Mouse (Mus musculus) megakaryocyte, embryonic 14.5 days (primary cell): ENCODE measurements around the gene 3830406C13Rik. TPM values are rescaled to one million over a fixed set of nuclear protein-coding genes. Genes with fewer than 3 reads are reported as not detected.

Source experiments
- H3K27me3 ChIP-seq: replicated peaks from 2 replicates; pipeline ENCODE3; 2012; ENCODE audit warnings: inconsistent platforms
- H3K36me3 ChIP-seq: replicated peaks from 2 replicates; pipeline ENCODE3; 2012; ENCODE audit warnings: low read length, inconsistent platforms, mixed read lengths
- H3K4me1 ChIP-seq: 2 replicates; pipeline ENCODE4 v1.6.1; 2012; ENCODE audit warnings: inconsistent platforms
- H3K4me3 ChIP-seq: replicated peaks from 2 replicates; pipeline ENCODE3; 2012; ENCODE audit warnings: moderate library complexity, mild to moderate bottlenecking, inconsistent platforms
- H3K9me3 ChIP-seq: 2 replicates; pipeline ENCODE4 v1.6.1; 2012; ENCODE audit warnings: inconsistent platforms
- FLI1 ChIP-seq: IDR thresholded peaks from 2 replicates; pipeline ENCODE4 v1.6.1; 2012; ENCODE audit warnings: low read length, inconsistent platforms, mixed read lengths
- GATA1 ChIP-seq: IDR thresholded peaks from 3 replicates; pipeline ENCODE4 v1.6.1; 2012; ENCODE audit warnings: mixed read lengths, low read length, inconsistent platforms, borderline replicate concordance
- polyA plus RNA-seq: library from polyadenylated mRNA; stranded (reverse); fragments of >175 nt; gene quantifications from 2 replicates; pipeline ENCODE4 v1.2.3, GENCODE M21; 2012; ENCODE audit warnings: low replicate concordance; ENCODE audit not compliant: insufficient read depth

3830406C13Rik gene
- polyA plus RNA-seq, 1 experiment, result 5.6 TPM

GRCm38 (mm10) chr14:12303106-12303505 lies 19.1 kb downstream of the 3830406C13Rik start:
- Histone ChIP-seq H3K4me1 (peaks cover 8% of the 10 kb centered on the region), H3K4me3 (no peak overlapping the region), H3K27me3 (no peaks in the 10 kb centered on the region), H3K36me3 (peaks cover 74% of the 10 kb centered on the region), H3K9me3 (no peaks in the 10 kb centered on the region)
- no peak for TF ChIP-seq GATA1
- no peak for TF ChIP-seq FLI1

GRCm38 (mm10) chr14:12333622-12334021 lies 49.6 kb downstream of the 3830406C13Rik start:
- Histone ChIP-seq H3K9me3 (peaks cover 3% of the 10 kb centered on the region; the same call in 1 of the 2 replicates), H3K36me3 (no peaks in the 10 kb centered on the region), H3K27me3 (peaks cover 40% of the 10 kb centered on the region), H3K4me1 (no peaks in the 10 kb centered on the region), H3K4me3 (no peak overlapping the region)
- no peak for TF ChIP-seq GATA1
- TF ChIP-seq FLI1, result no peak

- TF ChIP-seq FLI1, result no peak
- no peak for TF ChIP-seq GATA1
- Histone ChIP-seq H3K4me3 (no peak overlapping the region), H3K27me3 (peaks cover 51% of the 10 kb centered on the region), H3K36me3 (no peaks in the 10 kb centered on the region), H3K4me1 (no peaks in the 10 kb centered on the region), H3K9me3 (peaks cover 3% of the 10 kb centered on the region; the same call in 1 of the 2 replicates)
Observed at GRCm38 (mm10) chr14:12334925-12335324, 51.0 kb downstream of the 3830406C13Rik start.

- Histone ChIP-seq H3K4me1 (peaks cover 12% of the 10 kb centered on the region), H3K36me3 (no peaks in the 10 kb centered on the region), H3K4me3 (no peak overlapping the region), H3K9me3 (peaks cover 3% of the 10 kb centered on the region; the same call in 1 of the 2 replicates), H3K27me3 (peaks cover 76% of the 10 kb centered on the region)
- TF ChIP-seq GATA1 (no peak), FLI1 (no peak)
Observed at GRCm38 (mm10) chr14:12337421-12337997, 53.5 kb downstream of the 3830406C13Rik start.

DNA sequence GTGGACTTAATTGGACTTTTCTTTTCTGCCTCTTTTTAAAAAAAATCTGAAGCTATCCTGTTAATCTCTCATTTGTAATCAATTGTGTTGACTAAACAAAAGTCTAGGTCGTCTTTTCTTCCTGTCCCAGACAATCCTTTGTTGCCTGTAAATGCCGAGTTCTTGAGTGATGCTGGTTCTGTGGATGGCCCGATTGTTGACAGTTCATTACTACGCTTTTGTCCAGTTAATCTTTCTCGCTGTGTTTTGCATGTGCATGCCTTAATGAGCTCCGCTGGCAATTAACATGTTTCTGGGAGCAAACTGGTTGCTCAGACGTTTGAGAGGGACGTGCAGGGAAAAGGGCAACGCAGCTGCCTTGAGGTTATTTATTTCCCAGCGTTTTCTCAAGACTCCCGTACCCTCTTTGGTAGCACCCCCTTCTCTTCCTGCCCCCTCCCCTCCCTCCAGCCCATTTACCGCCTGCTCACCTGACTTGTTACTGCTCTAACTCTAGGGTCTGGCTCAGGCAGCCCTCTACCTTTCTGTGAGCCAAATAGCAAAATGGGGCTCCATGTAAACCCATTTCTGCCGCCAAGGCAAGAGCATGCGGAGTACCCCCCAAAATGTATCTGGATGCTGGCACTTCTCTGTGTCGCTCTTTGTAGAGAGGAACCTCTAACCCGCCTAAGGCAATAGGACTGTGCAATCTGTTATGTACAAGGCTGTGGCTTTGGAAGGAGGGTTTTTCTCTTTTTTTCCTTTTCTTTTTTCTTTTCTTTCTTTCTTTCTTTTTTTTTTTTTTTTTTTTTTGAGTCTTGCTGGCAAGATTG lies 54.2 kb downstream of the 3830406C13Rik start:
- Histone ChIP-seq H3K36me3 (no peaks in the 10 kb centered on the region), H3K4me3 (no peak overlapping the region), H3K9me3 (peaks cover 3% of the 10 kb centered on the region; the same call in 1 of the 2 replicates), H3K4me1 (peaks cover 12% of the 10 kb centered on the region), H3K27me3 (peaks cover 83% of the 10 kb centered on the region)
- TF ChIP-seq GATA1, result no peak
- TF ChIP-seq FLI1, result no peak

GRCm38 (mm10) chr14:12338811-12339565 lies 55.0 kb downstream of the 3830406C13Rik start:
- Histone ChIP-seq H3K9me3 (peaks cover 3% of the 10 kb centered on the region; the same call in 1 of the 2 replicates), H3K4me1 (peaks cover 12% of the 10 kb centered on the region), H3K36me3 (no peaks in the 10 kb centered on the region), H3K27me3 (peaks cover 90% of the 10 kb centered on the region), H3K4me3 (no peak overlapping the region)
- TF ChIP-seq FLI1 (no peak), GATA1 (no peak)

DNA sequence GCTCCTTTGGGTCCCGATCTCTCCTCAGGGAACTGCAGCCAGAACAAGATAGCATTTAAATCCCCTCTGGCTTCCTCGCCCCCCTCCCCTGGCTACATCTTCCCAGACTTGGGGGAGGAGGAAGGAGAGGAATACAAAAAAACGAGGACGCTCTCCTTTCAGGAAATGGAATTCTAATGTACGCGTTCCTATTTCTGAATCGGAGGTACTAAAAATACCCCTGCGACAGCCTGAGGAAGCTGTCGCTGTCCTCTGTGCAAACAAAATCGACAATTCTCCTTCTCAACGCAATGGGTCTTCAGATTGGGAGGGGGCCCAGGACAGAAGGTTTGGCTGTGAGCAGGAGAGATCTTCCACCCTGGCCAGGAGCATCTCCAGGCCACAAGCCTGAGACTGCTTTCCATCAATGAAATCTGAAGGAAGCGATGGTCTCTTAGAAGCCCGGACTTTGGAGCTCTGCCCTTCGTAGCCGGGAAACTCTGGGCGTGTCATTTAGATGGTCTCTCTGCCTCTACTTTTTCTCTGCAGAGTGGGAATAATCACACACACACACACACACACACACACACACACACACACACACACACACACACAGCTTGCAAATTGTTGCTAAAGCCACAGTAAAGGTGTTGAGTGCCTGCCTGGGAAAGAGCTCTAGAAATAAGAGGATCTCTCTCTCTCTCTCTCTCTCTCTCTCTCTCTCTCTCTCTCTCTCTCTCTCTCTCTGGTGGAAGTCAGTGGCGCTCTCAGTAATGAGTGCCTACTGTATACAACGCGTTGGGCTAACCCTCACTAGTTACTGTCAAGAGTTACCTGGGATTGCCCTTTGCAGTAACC lies 56.5 kb downstream of the 3830406C13Rik start:
- Histone ChIP-seq H3K9me3 (peaks cover 3% of the 10 kb centered on the region; the same call in 1 of the 2 replicates), H3K4me3 (no peak overlapping the region), H3K4me1 (peaks cover 18% of the 10 kb centered on the region), H3K36me3 (no peaks in the 10 kb centered on the region), H3K27me3 (peaks cover 96% of the 10 kb centered on the region)
- no peak for TF ChIP-seq GATA1

GRCm38 (mm10) chr14:12341075-12341788 lies 57.3 kb downstream of the 3830406C13Rik start:
- peaks cover 3% of the 10 kb centered on the region; the same call in 1 of the 2 replicates for H3K9me3 ChIP-seq
- H3K27me3 ChIP-seq, result peaks cover 97% of the 10 kb centered on the region
- H3K4me1 ChIP-seq, result peaks cover 19% of the 10 kb centered on the region
- peak overlapping the region; percentile 4 for H3K4me3 ChIP-seq
- TF ChIP-seq FLI1 (no peak), GATA1 (no peak)
- H3K36me3 ChIP-seq, result no peaks in the 10 kb centered on the region
